Mouse (Mus musculus) spleen, postnatal 0 days (tissue): Measurements from ENCODE around the gene Pcsk4. TPM values are rescaled to one million over a fixed set of nuclear protein-coding genes. Genes with fewer than 3 reads are reported as not detected.

Experiments
- polyA plus RNA-seq: library from polyadenylated mRNA; unstranded; fragments of >200 nt; fragmentation: Nextera tagmentation; extraction: Ambion mirVana; gene quantifications from 2 replicates; pipeline ENCODE4 v1.2.1, GENCODE M21; 2015

Pcsk4 gene
- 5.2 and 5.4 TPM in 2 replicates for polyA plus RNA-seq

DNA sequence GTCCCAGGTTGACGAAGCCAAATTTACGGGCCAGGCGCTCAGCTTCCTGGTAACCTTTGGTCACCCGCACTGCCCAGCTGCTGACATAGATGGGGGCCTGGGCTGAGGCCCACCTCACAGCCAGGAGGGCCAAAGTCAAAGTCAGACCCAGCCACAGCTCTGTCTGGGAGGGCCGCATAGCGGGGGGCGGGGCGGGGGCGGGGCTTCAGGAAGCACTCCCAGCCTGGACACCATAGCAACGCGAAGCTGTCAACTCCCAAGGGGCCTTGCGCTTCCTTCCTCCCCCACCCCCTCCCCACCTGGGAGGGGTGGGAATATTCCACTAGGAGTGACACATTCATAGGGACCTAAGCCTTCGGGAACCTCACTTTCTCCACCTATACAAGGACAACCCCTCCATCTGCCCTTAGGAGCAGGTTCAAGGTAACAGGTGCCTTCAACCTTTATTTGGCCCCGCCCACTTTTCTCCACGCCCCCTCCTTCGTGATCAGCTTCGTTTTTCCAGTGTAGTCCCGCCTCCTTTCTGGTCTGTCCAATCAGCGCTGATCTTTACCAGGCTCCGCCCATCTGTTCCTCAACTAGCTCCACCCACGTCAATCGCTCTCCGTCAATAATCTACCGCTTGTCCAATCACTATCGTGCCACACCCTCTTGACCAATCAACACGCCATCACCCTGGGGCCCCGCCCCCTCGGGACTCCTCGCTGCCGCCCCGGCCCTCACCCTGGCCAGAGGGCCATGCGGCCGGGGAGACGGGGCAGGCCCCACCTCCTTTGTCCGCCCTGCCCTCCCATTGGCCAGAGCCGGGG lies at the start of gene Pcsk4, which contains the start of gene Reep6:
Pcsk4 (minus strand) TSS at position 226 of the 809 bp plus-strand sequence.
Reep6 (plus strand) TSS at position 681 of the 809 bp plus-strand sequence.

GRCm38 (mm10) chr10:80356001-80356682 lies 26.8 kb upstream of the Pcsk4 start, which contains the start of gene Plk5:
Gene Plk5 (plus strand): TSS chr10:80356459.

GRCm38 (mm10) chr10:80348244-80348781 lies 19.0 kb upstream of the Pcsk4 start, which contains the start of gene Adamtsl5:
Gene Adamtsl5 (minus strand): TSS chr10:80348412.

GRCm38 (mm10) chr10:80320340-80320760 lies 8.9 kb downstream of the Pcsk4 start, which contains the start of gene 2310011J03Rik:
Gene 2310011J03Rik (minus strand): TSS chr10:80320537.

GRCm38 (mm10) chr10:80295618-80296425 lies 33.5 kb downstream of the Pcsk4 start, which contains the start of gene Apc2:
Gene Apc2 (plus strand): TSS chr10:80295977.

GRCm38 (mm10) chr10:80292251-80293146 lies 36.8 kb downstream of the Pcsk4 start, which contains the start of gene Rps15:
Gene Rps15 (plus strand): TSS chr10:80292453.

Other genes starting within 250 kb of the Pcsk4 start
- gene Sbno2, start 223.9 kb downstream of the Pcsk4 start, polyA plus RNA-seq: 15.9 and 16.2 TPM in 2 replicates
- 27.2 and 28.1 TPM in 2 replicates for gene Stk11, start 213.7 kb downstream of the Pcsk4 start, polyA plus RNA-seq
- 340 and 357 TPM in 2 replicates for gene Atp5d, start 190.9 kb downstream of the Pcsk4 start, polyA plus RNA-seq
- gene Cbarp, start 188.7 kb downstream of the Pcsk4 start, polyA plus RNA-seq: 0.64 and 1.0 TPM in 2 replicates
- gene Midn, start 181.2 kb downstream of the Pcsk4 start, polyA plus RNA-seq: 6.4 and 8.1 TPM in 2 replicates
- gene Cirbp, start 163.5 kb downstream of the Pcsk4 start, polyA plus RNA-seq: 139 and 157 TPM in 2 replicates
- 11.0 and 12.5 TPM in 2 replicates for gene 1600002K03Rik, start 156.6 kb downstream of the Pcsk4 start, polyA plus RNA-seq
- 2.0 and 3.0 TPM in 2 replicates for gene Efna2, start 150.0 kb downstream of the Pcsk4 start, polyA plus RNA-seq
- gene Mum1, start 103.1 kb downstream of the Pcsk4 start, polyA plus RNA-seq: 34.1 and 39.0 TPM in 2 replicates
- 272 and 282 TPM in 2 replicates for gene Ndufs7, start 80.4 kb downstream of the Pcsk4 start, polyA plus RNA-seq
- 6.0 and 8.6 TPM in 2 replicates for gene Gamt, start 68.5 kb downstream of the Pcsk4 start, polyA plus RNA-seq
- gene Dazap1, start 68.0 kb downstream of the Pcsk4 start, polyA plus RNA-seq: 45.5 and 45.9 TPM in 2 replicates
- 877 and 915 TPM in 2 replicates for gene Rps15, start 37.0 kb downstream of the Pcsk4 start, polyA plus RNA-seq
- 0.12 and 0.13 TPM in 2 replicates for gene Apc2, start 33.5 kb downstream of the Pcsk4 start, polyA plus RNA-seq
- 51.7 and 54.7 TPM in 2 replicates for gene 2310011J03Rik, start 9.0 kb downstream of the Pcsk4 start, polyA plus RNA-seq
- gene Reep6, start 455 bp upstream of the Pcsk4 start, polyA plus RNA-seq: 5.7 and 6.7 TPM in 2 replicates
- 3.7 and 3.8 TPM in 2 replicates for gene Adamtsl5, start 18.9 kb upstream of the Pcsk4 start, polyA plus RNA-seq
- gene Plk5, start 27.0 kb upstream of the Pcsk4 start, polyA plus RNA-seq: 0.12 TPM in 1 of 2 replicates, not detected in the other
- 2.8 TPM in 2 replicates for gene Mex3d, start 58.2 kb upstream of the Pcsk4 start, polyA plus RNA-seq
- gene Mbd3, start 70.1 kb upstream of the Pcsk4 start, polyA plus RNA-seq: 57.4 and 67.9 TPM in 2 replicates
- 586 and 595 TPM in 2 replicates for gene Uqcr11, start 77.3 kb upstream of the Pcsk4 start, polyA plus RNA-seq
- gene Tcf3, start 104.1 kb upstream of the Pcsk4 start, polyA plus RNA-seq: 82.3 and 82.6 TPM in 2 replicates
- gene Onecut3, start 165.3 kb upstream of the Pcsk4 start, polyA plus RNA-seq: not detected in 2 replicates
- gene Atp8b3, start 209.6 kb upstream of the Pcsk4 start, polyA plus RNA-seq: 0.12 and 0.22 TPM in 2 replicates
- gene Rexo1, start 232.1 kb upstream of the Pcsk4 start, polyA plus RNA-seq: 13.4 and 14.4 TPM in 2 replicates
- 16.4 and 16.8 TPM in 2 replicates for gene Klf16, start 247.8 kb upstream of the Pcsk4 start, polyA plus RNA-seq